Mouse (Mus musculus) ES-E14 (cell line): Measurements from ENCODE around the gene Tspan8.

ENCODE experiments used
- CHD2 ChIP-seq: IDR thresholded peaks from 2 replicates; pipeline ENCODE4 v1.6.1; 2014; ENCODE audit warnings: mild to moderate bottlenecking, low read depth, low read length, inconsistent platforms
- HCFC1 ChIP-seq: IDR thresholded peaks from 2 replicates; pipeline ENCODE4 v1.6.1; 2012; ENCODE audit warnings: low read length, inconsistent platforms, borderline replicate concordance; ENCODE audit not compliant: insufficient read depth
- MAFK ChIP-seq: IDR thresholded peaks from 2 replicates; pipeline ENCODE4 v1.6.1; 2014; ENCODE audit warnings: mild to moderate bottlenecking, low read depth, low read length, inconsistent platforms; ENCODE audit not compliant: insufficient read depth
- ZC3H11A ChIP-seq: IDR thresholded peaks from 2 replicates; pipeline ENCODE4 v1.6.1; 2012; ENCODE audit warnings: low read depth, mild to moderate bottlenecking, inconsistent platforms, low read length, borderline replicate concordance
- ZNF384 ChIP-seq: IDR thresholded peaks from 2 replicates; pipeline ENCODE4 v1.6.1; 2012; ENCODE audit warnings: low read depth, low read length, inconsistent platforms

DNA sequence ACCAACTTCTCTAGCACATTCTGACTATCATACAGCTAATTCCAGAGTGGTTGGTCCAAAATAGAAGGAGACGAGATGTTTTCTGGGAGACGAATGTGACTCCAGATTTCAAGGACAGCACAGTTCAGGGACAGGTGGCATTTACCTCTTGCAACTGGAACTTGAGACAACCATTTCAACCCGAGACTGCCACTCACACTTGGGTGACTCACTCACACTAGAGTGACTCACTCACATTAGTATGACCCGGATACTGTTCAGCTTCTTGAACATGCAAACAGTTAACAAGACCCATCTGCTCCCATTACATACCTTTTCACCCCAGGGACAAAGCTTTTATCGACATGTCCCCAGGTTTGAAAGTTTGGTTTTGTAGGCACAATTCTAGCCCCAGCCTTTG lies 12.2 kb downstream of the Tspan8 start:
- TF ChIP-seq ZNF384 (no peak), CHD2 (no peak), ZC3H11A (no peak), HCFC1 (no peak), MAFK (no peak)
